Mouse (Mus musculus): ENCODE results near the gene Slit3. TPM values are rescaled to one million over a fixed set of nuclear protein-coding genes. Genes with fewer than 3 reads are reported as not detected.
A peak's percentile ranks its signal among the peaks of the same experiment; 100 is the strongest.

The Slit3 gene
- polyA plus RNA-seq, 1 experiment from 2014 or later = 24.1 TPM

- ATAC-seq (ENCODE audit: low read depth) = no peak
- H3K4me3 ChIP-seq (ENCODE audit: low read depth, low read length) = no peak overlapping the region
- peak overlapping the region; percentile 12; the same call in 1 of the 2 replicates for H3K4me2 ChIP-seq (ENCODE audit: low read depth, low read length)
- peaks cover 41% of the 10 kb centered on the region for H3K4me1 ChIP-seq (ENCODE audit: control insufficient read depth, insufficient read depth, low read length)
- no peaks in the 10 kb centered on the region for H3K36me3 ChIP-seq (ENCODE audit: control insufficient read depth, insufficient read depth, low read length)
- 55% methylated on average over 7 of the region's 7 CpGs for WGBS
- H3K9ac ChIP-seq (ENCODE audit: low read depth, low read length) = no peak overlapping the region
- no peak for DNase-seq (ENCODE audit: low spot score)
- H3K9me3 ChIP-seq (ENCODE audit: control insufficient read depth, low read length) = no peaks in the 10 kb centered on the region
- H3K27ac ChIP-seq (replicated peaks; ENCODE audit: low read depth, low read length) = peak overlapping the region; percentile 67
- H3K27me3 ChIP-seq (replicated peaks; ENCODE audit: control insufficient read depth, insufficient read depth, low read length) = no peaks in the 10 kb centered on the region
These were observed 34.3 kb downstream of the Slit3 start for GRCm38 (mm10) chr11:35155281-35155680.

GRCm38 (mm10) chr11:35156676-35157075, 35.7 kb downstream of the Slit3 start:
- peaks cover 34% of the 10 kb centered on the region for H3K4me1 ChIP-seq (ENCODE audit: control insufficient read depth, insufficient read depth, low read length)
- H3K4me3 ChIP-seq (ENCODE audit: low read depth, low read length) = no peak overlapping the region
- H3K36me3 ChIP-seq (ENCODE audit: control insufficient read depth, insufficient read depth, low read length) = no peaks in the 10 kb centered on the region
- WGBS = 44% methylated on average over 5 of the region's 5 CpGs
- H3K9me3 ChIP-seq (ENCODE audit: control insufficient read depth, low read length) = no peaks in the 10 kb centered on the region
- peak overlapping the region; percentile 3; the same call in 1 of the 2 replicates for H3K27ac ChIP-seq (replicated peaks; ENCODE audit: low read depth, low read length)
- ATAC-seq (ENCODE audit: low read depth) (no peak), DNase-seq (ENCODE audit: low spot score) (peak; percentile 69)
- H3K4me2 ChIP-seq (ENCODE audit: low read depth, low read length) = no peak overlapping the region
- no peaks in the 10 kb centered on the region for H3K27me3 ChIP-seq (replicated peaks; ENCODE audit: control insufficient read depth, insufficient read depth, low read length)
- H3K9ac ChIP-seq (ENCODE audit: low read depth, low read length) = no peak overlapping the region

- no peaks in the 10 kb centered on the region for H3K9me3 ChIP-seq (ENCODE audit: control insufficient read depth, low read length)
- H3K4me2 ChIP-seq (ENCODE audit: low read depth, low read length) = no peak overlapping the region
- H3K4me3 ChIP-seq (ENCODE audit: low read depth, low read length) = no peak overlapping the region
- peaks cover 12% of the 10 kb centered on the region for H3K4me1 ChIP-seq (ENCODE audit: control insufficient read depth, insufficient read depth, low read length)
- H3K9ac ChIP-seq (ENCODE audit: low read depth, low read length) = no peak overlapping the region
- ATAC-seq (ENCODE audit: low read depth) = no peak
- DNase-seq (ENCODE audit: low spot score) = no peak
- no peak overlapping the region for H3K27ac ChIP-seq (replicated peaks; ENCODE audit: low read depth, low read length)
- H3K36me3 ChIP-seq (ENCODE audit: control insufficient read depth, insufficient read depth, low read length) = no peaks in the 10 kb centered on the region
- 74% methylated on average over 3 of the region's 4 CpGs for WGBS
- H3K27me3 ChIP-seq (replicated peaks; ENCODE audit: control insufficient read depth, insufficient read depth, low read length) = no peaks in the 10 kb centered on the region
These were observed 39.7 kb downstream of the Slit3 start for GRCm38 (mm10) chr11:35160682-35161211.

- 73% methylated on average over 3 of the region's 3 CpGs for WGBS
- Histone ChIP-seq H3K27ac (replicated peaks; ENCODE audit: low read depth, low read length) (no peak overlapping the region), H3K4me1 (ENCODE audit: control insufficient read depth, insufficient read depth, low read length) (peaks cover 6% of the 10 kb centered on the region), H3K9me3 (ENCODE audit: control insufficient read depth, low read length) (no peaks in the 10 kb centered on the region), H3K9ac (ENCODE audit: low read depth, low read length) (no peak overlapping the region), H3K4me3 (ENCODE audit: low read depth, low read length) (no peak overlapping the region), H3K36me3 (ENCODE audit: control insufficient read depth, insufficient read depth, low read length) (no peaks in the 10 kb centered on the region), H3K4me2 (ENCODE audit: low read depth, low read length) (no peak overlapping the region), H3K27me3 (replicated peaks; ENCODE audit: control insufficient read depth, insufficient read depth, low read length) (no peaks in the 10 kb centered on the region)
- ATAC-seq (ENCODE audit: low read depth) (no peak), DNase-seq (ENCODE audit: low spot score) (no peak)
These were observed 42.4 kb downstream of the Slit3 start for GRCm38 (mm10) chr11:35163396-35163795.

GRCm38 (mm10) chr11:35167176-35167575, 46.2 kb downstream of the Slit3 start:
- no peaks in the 10 kb centered on the region for H3K9me3 ChIP-seq (ENCODE audit: control insufficient read depth, low read length)
- ATAC-seq (ENCODE audit: low read depth) (peak; percentile 33; the same call in 1 of the 2 replicates), DNase-seq (ENCODE audit: low spot score) (peak; percentile 60)
- peaks cover 5% of the 10 kb centered on the region for H3K4me1 ChIP-seq (ENCODE audit: control insufficient read depth, insufficient read depth, low read length)
- no peak overlapping the region for H3K4me3 ChIP-seq (ENCODE audit: low read depth, low read length)
- no peak overlapping the region for H3K27ac ChIP-seq (replicated peaks; ENCODE audit: low read depth, low read length)
- no peaks in the 10 kb centered on the region for H3K27me3 ChIP-seq (replicated peaks; ENCODE audit: control insufficient read depth, insufficient read depth, low read length)
- WGBS = 47% methylated on average over 4 of the region's 8 CpGs
- H3K4me2 ChIP-seq (ENCODE audit: low read depth, low read length) = no peak overlapping the region
- H3K36me3 ChIP-seq (ENCODE audit: control insufficient read depth, insufficient read depth, low read length) = peaks cover 8% of the 10 kb centered on the region; the same call in 1 of the 2 replicates
- H3K9ac ChIP-seq (ENCODE audit: low read depth, low read length) = no peak overlapping the region

- no peak overlapping the region for H3K4me2 ChIP-seq (ENCODE audit: low read depth, low read length)
- no peak for DNase-seq (ENCODE audit: low spot score)
- no peak overlapping the region for H3K4me3 ChIP-seq (ENCODE audit: low read depth, low read length)
- no peaks in the 10 kb centered on the region for H3K9me3 ChIP-seq (ENCODE audit: control insufficient read depth, low read length)
- no peak overlapping the region for H3K27ac ChIP-seq (replicated peaks; ENCODE audit: low read depth, low read length)
- 82% methylated on average over 6 of the region's 6 CpGs for WGBS
- H3K27me3 ChIP-seq (replicated peaks; ENCODE audit: control insufficient read depth, insufficient read depth, low read length) = no peaks in the 10 kb centered on the region
- no peak for ATAC-seq (ENCODE audit: low read depth)
- no peaks in the 10 kb centered on the region for H3K4me1 ChIP-seq (ENCODE audit: control insufficient read depth, insufficient read depth, low read length)
- H3K36me3 ChIP-seq (ENCODE audit: control insufficient read depth, insufficient read depth, low read length) = peaks cover 13% of the 10 kb centered on the region; the same call in 1 of the 2 replicates
- no peak overlapping the region for H3K9ac ChIP-seq (ENCODE audit: low read depth, low read length)
These were observed 50.5 kb downstream of the Slit3 start for GRCm38 (mm10) chr11:35171505-35171904.

GRCm38 (mm10) chr11:35177564-35177963, 56.5 kb downstream of the Slit3 start:
- H3K36me3 ChIP-seq (ENCODE audit: control insufficient read depth, insufficient read depth, low read length) = 0 out of 2 replicates have a peak, but pooled peaks cover under 1% of the 10 kb centered on the region
- H3K4me3 ChIP-seq (ENCODE audit: low read depth, low read length) = no peak overlapping the region
- ATAC-seq (ENCODE audit: low read depth) = no peak
- 84% methylated on average over 7 of the region's 7 CpGs for WGBS
- no peak overlapping the region for H3K4me2 ChIP-seq (ENCODE audit: low read depth, low read length)
- H3K9ac ChIP-seq (ENCODE audit: low read depth, low read length) = no peak overlapping the region
- H3K27me3 ChIP-seq (replicated peaks; ENCODE audit: control insufficient read depth, insufficient read depth, low read length) = no peaks in the 10 kb centered on the region
- 0 out of 2 replicates have a peak, but pooled peaks cover 3% of the 10 kb centered on the region for H3K4me1 ChIP-seq (ENCODE audit: control insufficient read depth, insufficient read depth, low read length)
- H3K9me3 ChIP-seq (ENCODE audit: control insufficient read depth, low read length) = no peaks in the 10 kb centered on the region
- no peak for DNase-seq (ENCODE audit: low spot score)
- no peak overlapping the region for H3K27ac ChIP-seq (replicated peaks; ENCODE audit: low read depth, low read length)

GRCm38 (mm10) chr11:35178144-35178817, 57.3 kb downstream of the Slit3 start:
- H3K27ac ChIP-seq (replicated peaks; ENCODE audit: low read depth, low read length) = no peak overlapping the region
- H3K4me1 ChIP-seq (ENCODE audit: control insufficient read depth, insufficient read depth, low read length) = 0 out of 2 replicates have a peak, but pooled peaks cover 3% of the 10 kb centered on the region
- H3K36me3 ChIP-seq (ENCODE audit: control insufficient read depth, insufficient read depth, low read length) = no peaks in the 10 kb centered on the region
- no peak overlapping the region for H3K4me3 ChIP-seq (ENCODE audit: low read depth, low read length)
- DNase-seq (ENCODE audit: low spot score) (no peak), ATAC-seq (ENCODE audit: low read depth) (no peak)
- WGBS = 32% methylated on average over 24 of the region's 24 CpGs
- no peaks in the 10 kb centered on the region for H3K9me3 ChIP-seq (ENCODE audit: control insufficient read depth, low read length)
- peak overlapping the region; percentile 20 for H3K4me2 ChIP-seq (ENCODE audit: low read depth, low read length)
- H3K9ac ChIP-seq (ENCODE audit: low read depth, low read length) = no peak overlapping the region
- no peaks in the 10 kb centered on the region for H3K27me3 ChIP-seq (replicated peaks; ENCODE audit: control insufficient read depth, insufficient read depth, low read length)

- no peak for ATAC-seq (ENCODE audit: low read depth)
- H3K27me3 ChIP-seq (replicated peaks; ENCODE audit: control insufficient read depth, insufficient read depth, low read length) = no peaks in the 10 kb centered on the region
- 63% methylated on average over 8 of the region's 8 CpGs for WGBS
- H3K4me3 ChIP-seq (ENCODE audit: low read depth, low read length) = no peak overlapping the region
- no peak overlapping the region for H3K27ac ChIP-seq (replicated peaks; ENCODE audit: low read depth, low read length)
- H3K36me3 ChIP-seq (ENCODE audit: control insufficient read depth, insufficient read depth, low read length) = no peaks in the 10 kb centered on the region
- H3K4me1 ChIP-seq (ENCODE audit: control insufficient read depth, insufficient read depth, low read length) = 0 out of 2 replicates have a peak, but pooled peaks cover 3% of the 10 kb centered on the region
- DNase-seq (ENCODE audit: low spot score) = no peak
- no peak overlapping the region for H3K9ac ChIP-seq (ENCODE audit: low read depth, low read length)
- H3K4me2 ChIP-seq (ENCODE audit: low read depth, low read length) = no peak overlapping the region
- no peaks in the 10 kb centered on the region for H3K9me3 ChIP-seq (ENCODE audit: control insufficient read depth, low read length)
These were observed 58.3 kb downstream of the Slit3 start for GRCm38 (mm10) chr11:35179305-35179704.
